Mouse (Mus musculus): ENCODE measurements at regions not wholly inside any gene's neighbourhood (a gene's known extent, or its start where the extent isn't known, plus 50 kb on each side); places are given as distances from the start of the nearest gene placed in this dataset.

- peak; percentile 27 for DNase-seq
Observed at GRCm38 (mm10) chr12:118659240-118660120, 186.6 kb upstream of the Sp8 start.

GRCm38 (mm10) chr12:118650483-118651160, 195.5 kb upstream of the Sp8 start:
- peak; percentile 87 for DNase-seq

GRCm38 (mm10) chr12:118649323-118649973, 196.7 kb upstream of the Sp8 start:
- peak; percentile 5 for DNase-seq

DNA sequence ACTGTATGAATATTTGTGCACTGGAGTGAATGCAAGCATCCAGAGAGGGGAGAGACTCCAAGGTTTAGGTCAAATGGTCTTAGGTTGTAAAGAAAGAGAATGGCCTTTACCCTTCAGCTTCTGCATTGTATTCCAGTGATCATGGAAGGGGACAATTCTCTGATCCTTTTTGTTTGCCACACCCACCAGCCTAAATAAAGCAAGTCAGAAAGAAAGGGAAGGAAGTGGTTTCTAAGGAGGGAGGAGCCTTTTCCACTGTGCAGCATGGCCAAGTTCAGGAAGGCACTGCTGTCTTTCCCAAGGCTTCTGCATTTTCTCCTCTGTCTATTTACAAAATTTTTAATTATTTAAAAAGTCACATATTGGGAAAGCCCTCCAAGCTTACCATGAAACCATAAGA, 197.5 kb upstream of the Sp8 start:
- DNase-seq, result no peak

DNA sequence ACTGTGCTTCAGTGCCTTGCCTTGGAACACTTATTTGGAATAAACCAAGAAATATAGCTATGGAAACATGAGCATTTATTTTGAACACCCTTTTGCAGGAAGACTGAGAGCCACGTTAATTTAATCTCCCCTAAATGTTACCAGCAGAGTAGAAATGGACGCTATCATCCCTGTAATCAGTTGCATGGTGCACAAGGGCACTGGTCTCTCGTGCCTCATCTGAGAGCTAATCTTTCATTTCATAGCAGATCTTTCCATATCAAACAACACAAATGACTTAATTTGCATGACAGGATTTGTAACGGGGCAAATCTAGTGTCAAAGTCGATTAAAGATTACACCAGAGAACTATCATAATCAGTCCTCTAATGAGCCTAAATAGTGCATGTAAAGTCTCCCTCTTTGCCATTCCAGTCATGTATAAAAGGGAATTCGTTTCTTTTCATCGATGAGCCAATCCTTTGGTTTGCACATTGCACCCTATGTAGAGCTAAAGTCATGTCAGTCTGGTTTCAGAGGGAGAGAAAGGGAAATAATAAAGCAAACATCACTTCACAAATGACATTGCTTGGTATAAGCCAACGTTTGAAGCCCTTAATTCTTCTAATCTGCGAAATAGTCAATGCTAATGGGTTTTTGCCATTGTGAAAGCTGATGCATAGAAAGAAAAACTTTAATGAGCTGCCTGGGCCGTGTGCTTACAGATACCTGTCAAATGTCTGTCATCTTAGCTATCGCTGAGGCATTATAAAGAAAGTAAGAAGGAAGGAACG, 198.7 kb upstream of the Sp8 start:
- DNase-seq, result peak; percentile 69

DNA sequence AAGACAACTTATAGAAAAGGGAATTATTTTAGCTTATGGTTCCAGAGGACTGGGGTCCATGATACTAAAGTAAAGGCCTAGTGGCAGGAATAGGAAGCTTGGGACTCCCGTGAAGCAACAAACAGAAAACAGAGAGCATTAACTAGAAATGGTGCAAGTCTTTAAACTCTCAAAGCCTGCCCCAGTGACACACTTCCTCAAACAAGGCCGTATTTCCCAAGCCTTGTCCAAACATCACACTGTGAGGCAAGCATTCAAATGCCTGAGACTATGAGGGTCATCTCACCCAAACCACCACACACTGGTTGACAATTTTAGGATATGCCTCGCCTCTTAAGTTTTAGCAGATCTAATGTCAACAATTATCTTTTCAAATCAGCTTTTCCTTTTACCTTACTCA, 205.2 kb upstream of the Sp8 start:
- DNase-seq, result no peak

DNA sequence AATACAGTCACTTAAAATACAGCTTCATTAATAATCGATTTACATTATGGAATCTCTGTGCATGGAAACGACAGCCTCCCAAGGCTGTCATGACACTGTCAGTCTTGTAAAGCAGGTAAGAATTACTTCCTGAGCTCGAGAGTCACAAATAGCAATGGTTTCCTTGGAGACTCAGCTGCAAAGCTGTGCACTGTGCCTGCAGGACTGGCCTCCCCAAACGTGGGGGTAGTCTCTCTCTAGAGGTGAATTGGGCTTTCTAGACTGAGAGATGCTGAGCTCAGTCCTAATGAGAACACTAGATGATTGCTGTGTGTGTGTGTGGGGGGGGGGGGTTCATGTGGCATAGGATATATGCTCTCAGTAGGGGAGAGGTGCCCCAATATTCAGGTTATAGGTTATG, 208.9 kb upstream of the Sp8 start:
- no peak for DNase-seq

DNA sequence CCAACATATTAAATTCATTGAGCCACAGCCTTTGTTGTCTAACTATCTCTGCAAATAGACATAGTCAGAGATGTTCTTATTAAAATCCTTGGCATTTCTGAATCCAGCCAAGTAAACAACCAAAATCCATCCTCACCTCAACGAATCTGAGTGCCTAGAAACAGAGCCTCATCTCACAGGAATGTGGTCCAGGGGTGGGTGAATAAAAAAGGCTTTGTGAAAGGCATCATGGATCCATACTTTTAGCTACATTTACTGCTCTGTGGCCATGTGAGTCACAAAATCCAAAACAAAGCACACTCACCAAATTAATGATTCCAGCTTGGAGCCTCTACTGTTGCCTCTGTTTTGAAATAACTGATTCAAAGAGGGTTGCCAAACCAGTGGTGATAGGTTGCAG, 210.7 kb upstream of the Sp8 start:
- DNase-seq, result no peak

- DNase-seq, result no peak
Observed at GRCm38 (mm10) chr12:118630373-118630772, 215.8 kb upstream of the Sp8 start.

- no peak for DNase-seq
Observed at GRCm38 (mm10) chr12:118621697-118622485, 224.2 kb upstream of the Sp8 start.

DNA sequence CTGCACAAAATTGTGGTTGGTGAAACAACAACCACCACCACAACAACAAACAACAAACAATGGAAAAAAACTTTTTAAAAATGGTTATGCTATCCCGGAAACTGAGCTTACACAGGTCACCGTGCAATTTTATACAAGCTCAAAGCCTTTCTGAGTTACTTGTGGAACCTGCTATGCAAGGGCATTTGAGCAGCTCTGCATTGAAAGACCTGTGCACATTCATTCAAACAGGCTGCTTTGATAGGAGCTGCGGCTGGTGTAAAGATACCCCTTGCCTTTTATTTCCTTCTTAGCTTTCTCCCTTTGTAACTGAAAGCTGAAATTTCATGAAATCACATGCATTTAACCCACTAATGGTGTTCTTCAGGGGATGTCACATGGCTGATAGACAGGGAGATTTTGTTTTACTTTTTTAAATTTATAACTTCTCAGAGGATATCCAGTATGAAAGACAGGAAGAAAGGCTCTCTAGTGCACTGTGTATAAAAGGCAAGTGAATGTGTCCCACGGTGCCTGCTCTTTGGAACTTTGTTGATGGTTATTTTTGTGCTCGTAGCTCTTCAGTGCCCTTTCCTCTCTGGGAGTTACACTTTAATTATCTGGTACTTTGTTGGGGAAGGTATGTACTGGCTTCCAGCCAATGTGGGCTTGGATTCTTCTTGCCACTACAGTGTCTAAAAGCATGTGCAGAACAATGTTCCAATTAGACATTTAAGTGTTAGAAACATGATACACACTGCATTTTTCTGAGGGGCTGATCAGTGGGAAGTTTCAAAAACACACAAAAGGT, 225.1 kb upstream of the Sp8 start:
- DNase-seq, result no peak

DNA sequence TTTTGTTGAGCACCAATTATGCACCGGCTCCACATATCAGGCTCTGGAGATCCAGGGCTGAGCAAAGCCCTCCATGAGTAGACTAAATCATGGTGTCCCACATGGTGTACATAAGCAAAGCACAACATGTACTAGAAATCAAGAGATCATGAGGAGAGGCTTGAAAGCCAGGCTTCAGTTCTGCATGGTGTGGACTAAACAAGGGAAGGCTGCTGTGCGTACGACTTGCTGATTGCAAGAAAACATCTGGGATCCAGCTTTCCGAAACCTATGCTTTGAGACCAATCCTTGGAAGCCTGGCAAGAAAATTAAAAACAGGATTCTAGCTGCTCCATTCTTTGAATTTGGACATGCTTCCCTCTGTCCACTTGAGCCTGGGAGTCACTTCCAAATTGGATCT, 249.1 kb upstream of the Sp8 start:
- DNase-seq, result no peak

DNA sequence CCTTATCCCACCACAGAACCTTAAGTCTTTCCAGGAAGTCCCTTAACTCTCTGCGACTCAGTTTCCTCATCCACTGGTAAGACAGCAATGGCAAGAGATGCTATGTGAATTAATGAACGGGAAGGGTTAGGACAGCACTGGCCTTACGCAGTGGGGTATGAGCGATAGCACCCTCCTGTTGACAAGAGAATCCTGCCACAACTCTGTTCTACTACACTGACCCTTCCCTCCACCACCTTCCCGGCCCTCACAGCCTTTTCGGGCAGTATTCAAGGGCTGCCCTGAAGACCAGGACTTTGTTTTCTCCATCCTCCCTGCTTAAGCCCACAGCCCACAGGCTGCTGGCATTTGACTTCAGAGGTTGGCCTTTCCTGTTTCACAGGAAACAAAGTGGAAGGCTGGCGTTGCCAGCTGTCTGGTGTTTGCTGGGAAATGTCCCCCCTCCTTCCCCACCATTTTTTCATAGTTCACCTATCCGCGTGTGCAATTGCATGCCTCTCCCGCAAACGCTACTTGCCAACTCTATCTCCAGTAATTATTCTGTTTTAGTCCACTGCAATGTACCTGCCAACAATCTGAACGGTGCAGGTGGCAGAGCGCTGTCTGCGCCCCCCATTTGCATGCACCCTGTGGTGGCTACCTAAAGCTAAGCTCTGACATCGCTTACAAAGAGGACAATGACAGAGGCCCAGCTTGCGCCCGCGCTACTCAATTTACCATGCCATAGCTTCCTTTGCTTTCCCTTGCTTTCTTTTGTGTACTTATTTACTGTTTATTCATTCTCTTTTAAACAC, 251.2 kb upstream of the Sp8 start:
- no peak for DNase-seq

- DNase-seq, result no peak
Observed at GRCm38 (mm10) chr12:118583829-118584628, 262.1 kb upstream of the Sp8 start.

DNA sequence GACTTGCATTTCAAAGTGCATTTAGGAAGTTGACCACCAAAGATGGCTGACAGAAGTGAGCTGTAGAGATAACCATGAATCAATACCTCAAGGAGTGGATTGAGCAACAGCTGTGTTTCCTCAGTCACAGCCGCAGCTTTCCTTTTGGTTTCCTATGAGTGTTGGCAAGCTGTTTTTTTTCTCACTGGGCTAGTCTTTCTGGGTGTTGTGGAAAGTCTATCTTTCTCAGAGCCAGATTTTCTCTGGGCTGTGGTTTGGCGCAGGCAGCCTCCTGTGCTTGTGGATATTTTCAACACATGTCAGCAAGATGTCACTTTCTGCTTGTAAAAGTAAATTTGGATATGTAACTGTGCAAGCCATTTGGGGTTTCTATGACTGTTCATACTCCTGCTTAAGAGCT, 268.6 kb upstream of the Sp4 start:
- DNase-seq, result no peak

DNA sequence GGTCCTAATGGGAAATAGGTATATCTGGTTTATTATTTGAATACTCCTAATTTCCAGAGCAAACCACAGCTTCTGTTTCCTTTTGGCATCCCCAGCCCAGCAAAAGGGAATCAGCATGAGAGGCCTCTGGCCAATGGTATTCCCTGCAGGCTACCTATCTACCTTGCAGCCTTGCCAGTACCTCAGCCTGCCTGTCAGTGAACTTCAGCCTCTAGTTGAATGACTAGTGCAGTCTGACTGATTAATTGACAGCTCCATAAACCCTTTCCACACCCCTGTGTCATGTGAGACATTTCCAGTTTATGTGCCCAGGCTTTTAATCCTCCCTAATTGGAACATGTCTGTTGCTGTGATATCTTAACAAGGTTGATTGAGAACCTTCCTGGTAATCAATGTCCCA, 265.4 kb upstream of the Sp4 start:
- DNase-seq, result no peak

- peak; percentile 23 for DNase-seq
Observed at GRCm38 (mm10) chr12:118564394-118565112, 263.3 kb upstream of the Sp4 start.

GRCm38 (mm10) chr12:118562226-118562625, 261.0 kb upstream of the Sp4 start:
- peak; percentile 22 for DNase-seq

- no peak for DNase-seq
Observed at GRCm38 (mm10) chr12:118549071-118549470, 247.8 kb upstream of the Sp4 start.
